Mouse (Mus musculus): ENCODE results near the gene Pagr1a. TPM values are rescaled to one million over a fixed set of nuclear protein-coding genes. Genes with fewer than 3 reads are reported as not detected.
A peak's percentile ranks its signal among the peaks of the same experiment; 100 is the strongest.

The Pagr1a gene
- total RNA-seq (2014; rRNA removed): 19.2 and 21.9 TPM in 2 replicates
- 18.1 and 31.6 TPM in 2 replicates for polyA plus RNA-seq (2015; fragmentation: Nextera tagmentation; extraction: Ambion mirVana)

GRCm38 (mm10) chr7:127016971-127017949 is at the start of gene Pagr1a:
Gene Pagr1a, minus strand, starts transcription at chr7:127017352.
- H3K36me3 ChIP-seq (ENCODE audit: insufficient read depth): peaks cover 24% of the 10 kb centered on the region
- H3K9me3 ChIP-seq (ENCODE audit: low read length): no peaks in the 10 kb centered on the region
- TF ChIP-seq CTCF (IDR thresholded peaks at IDR 0.05; ENCODE audit: low read depth): peak; percentile 89
- H3K27me3 ChIP-seq (ENCODE audit: insufficient read depth, low read length): no peaks in the 10 kb centered on the region
- H3K27ac ChIP-seq (ENCODE audit: low read depth, low read length): peak within 1 kb of the TSS; percentile 87
- H3K4me2 ChIP-seq (ENCODE audit: low read depth): peak within 1 kb of the TSS; percentile 94
- ATAC-seq (peak; percentile 86), DNase-seq (peak; percentile 100)
- 2% methylated on average over 39 of the region's 39 CpGs for WGBS
- peaks cover 41% of the 10 kb centered on the region for H3K4me1 ChIP-seq (ENCODE audit: insufficient read depth)
- peak within 1 kb of the TSS; percentile 80 for H3K9ac ChIP-seq
- H3K4me3 ChIP-seq (ENCODE audit: low read depth, low read length): peak within 1 kb of the TSS; percentile 46

- Histone ChIP-seq H3K4me3 (ENCODE audit: low read depth, low read length) (no peak overlapping the region), H3K27ac (ENCODE audit: low read depth, low read length) (no peak overlapping the region), H3K36me3 (ENCODE audit: insufficient read depth) (no peaks in the 10 kb centered on the region), H3K9ac (no peak overlapping the region), H3K4me1 (ENCODE audit: insufficient read depth) (no peaks in the 10 kb centered on the region), H3K4me2 (ENCODE audit: low read depth) (no peak overlapping the region), H3K9me3 (ENCODE audit: low read length) (no peaks in the 10 kb centered on the region), H3K27me3 (ENCODE audit: insufficient read depth, low read length) (no peaks in the 10 kb centered on the region; the same call in 1 of the 2 replicates)
- TF ChIP-seq CTCF (IDR thresholded peaks at IDR 0.05; ENCODE audit: low read depth): no peak
- DNase-seq: no peak
- no peak for ATAC-seq
- 85% methylated on average over 4 of the region's 4 CpGs for WGBS
Observed at GRCm38 (mm10) chr7:127066317-127066716, 49.2 kb upstream of the Pagr1a start.

- H3K27me3 ChIP-seq (ENCODE audit: insufficient read depth, low read length): no peaks in the 10 kb centered on the region; the same call in 1 of the 2 replicates
- no peak overlapping the region for H3K9ac ChIP-seq
- H3K36me3 ChIP-seq (ENCODE audit: insufficient read depth): no peaks in the 10 kb centered on the region
- no peak overlapping the region for H3K27ac ChIP-seq (ENCODE audit: low read depth, low read length)
- H3K4me1 ChIP-seq (ENCODE audit: insufficient read depth): no peaks in the 10 kb centered on the region
- WGBS: 90% methylated on average over 6 of the region's 6 CpGs
- H3K9me3 ChIP-seq (ENCODE audit: low read length): no peaks in the 10 kb centered on the region
- ATAC-seq (no peak), DNase-seq (no peak)
- H3K4me3 ChIP-seq (ENCODE audit: low read depth, low read length): no peak overlapping the region
- TF ChIP-seq CTCF (IDR thresholded peaks at IDR 0.05; ENCODE audit: low read depth): no peak
- no peak overlapping the region for H3K4me2 ChIP-seq (ENCODE audit: low read depth)
Observed at GRCm38 (mm10) chr7:127065538-127065937, 48.4 kb upstream of the Pagr1a start.

- Histone ChIP-seq H3K9ac (no peak overlapping the region), H3K4me2 (ENCODE audit: low read depth) (no peak overlapping the region), H3K4me1 (ENCODE audit: insufficient read depth) (no peaks in the 10 kb centered on the region), H3K4me3 (ENCODE audit: low read depth, low read length) (no peak overlapping the region), H3K36me3 (ENCODE audit: insufficient read depth) (no peaks in the 10 kb centered on the region), H3K27me3 (ENCODE audit: insufficient read depth, low read length) (no peaks in the 10 kb centered on the region), H3K27ac (ENCODE audit: low read depth, low read length) (no peak overlapping the region), H3K9me3 (ENCODE audit: low read length) (no peaks in the 10 kb centered on the region)
- WGBS: 72% methylated on average over 5 of the region's 5 CpGs
- no peak for ATAC-seq
- DNase-seq: no peak
- no peak for TF ChIP-seq CTCF (IDR thresholded peaks at IDR 0.05; ENCODE audit: low read depth)
Observed at GRCm38 (mm10) chr7:127055026-127055585, 38.0 kb upstream of the Pagr1a start.

- Histone ChIP-seq H3K4me3 (ENCODE audit: low read depth, low read length) (peak within 1 kb of the TSS; percentile 65), H3K36me3 (ENCODE audit: insufficient read depth) (no peaks in the 10 kb centered on the region), H3K27ac (ENCODE audit: low read depth, low read length) (0 out of 2 replicates have a peak within 1 kb of the TSS, but pooled peaks have one; percentile 66), H3K4me1 (ENCODE audit: insufficient read depth) (peaks cover 5% of the 10 kb centered on the region; the same call in 1 of the 2 replicates), H3K4me2 (ENCODE audit: low read depth) (peak within 1 kb of the TSS; percentile 97), H3K9ac (peak within 1 kb of the TSS; percentile 52), H3K9me3 (ENCODE audit: low read length) (no peaks in the 10 kb centered on the region), H3K27me3 (ENCODE audit: insufficient read depth, low read length) (no peaks in the 10 kb centered on the region)
- WGBS: under 1% methylated on average over 53 of the region's 53 CpGs
- ATAC-seq: peak; percentile 91
- TF ChIP-seq CTCF (IDR thresholded peaks at IDR 0.05; ENCODE audit: low read depth): no peak
- DNase-seq: peak; percentile 92
Observed at GRCm38 (mm10) chr7:127041851-127042672, 24.9 kb upstream of the Pagr1a start, which contains the start of gene Kif22. Gene Kif22, minus strand, starts transcription at chr7:127042471.

- 90% methylated on average over 1 of the region's 1 CpGs for WGBS
- H3K36me3 ChIP-seq (ENCODE audit: insufficient read depth): no peaks in the 10 kb centered on the region
- H3K4me2 ChIP-seq (ENCODE audit: low read depth): no peak overlapping the region
- no peaks in the 10 kb centered on the region for H3K27me3 ChIP-seq (ENCODE audit: insufficient read depth, low read length)
- H3K4me1 ChIP-seq (ENCODE audit: insufficient read depth): 0 out of 2 replicates have a peak, but pooled peaks cover 6% of the 10 kb centered on the region
- H3K9ac ChIP-seq: no peak overlapping the region
- H3K4me3 ChIP-seq (ENCODE audit: low read depth, low read length): no peak overlapping the region
- H3K27ac ChIP-seq (ENCODE audit: low read depth, low read length): no peak overlapping the region
- no peak for TF ChIP-seq CTCF (IDR thresholded peaks at IDR 0.05; ENCODE audit: low read depth)
- DNase-seq: no peak
- no peaks in the 10 kb centered on the region for H3K9me3 ChIP-seq (ENCODE audit: low read length)
- ATAC-seq: no peak
Observed at GRCm38 (mm10) chr7:127031244-127031643, 14.1 kb upstream of the Pagr1a start.

All from forebrain, postnatal 0 days (tissue).